Mouse (Mus musculus) common myeloid progenitor, adult 5-6 weeks (primary cell): ENCODE data around the gene Gsto2. TPM values are rescaled to one million over a fixed set of nuclear protein-coding genes. Genes with fewer than 3 reads are reported as not detected.

Experiments
- ATAC-seq: replicated peaks from 2 replicates; pipeline ENCODE4 v1.8.0; 2016; ENCODE audit warnings: low read depth, mild to moderate bottlenecking, moderate TSS enrichment, inconsistent platforms; ENCODE audit not compliant: poor library complexity, severe bottlenecking
- total RNA-seq: library from RNA; stranded (forward); fragments of 200-1000, 187-1606 nt; gene quantifications from 2 replicates; pipeline ENCODE4 v1.2.3, GENCODE M21; 2017

Gene Gsto2
- total RNA-seq, 1 experiment from 2014 or later = not detected

GRCm38 (mm10) chr19:47886617-47887016 is 21.3 kb downstream of the Gsto2 start:
- ATAC-seq = no peak

GRCm38 (mm10) chr19:47887417-47887816 is 22.1 kb downstream of the Gsto2 start:
- peak; percentile 79 for ATAC-seq

DNA sequence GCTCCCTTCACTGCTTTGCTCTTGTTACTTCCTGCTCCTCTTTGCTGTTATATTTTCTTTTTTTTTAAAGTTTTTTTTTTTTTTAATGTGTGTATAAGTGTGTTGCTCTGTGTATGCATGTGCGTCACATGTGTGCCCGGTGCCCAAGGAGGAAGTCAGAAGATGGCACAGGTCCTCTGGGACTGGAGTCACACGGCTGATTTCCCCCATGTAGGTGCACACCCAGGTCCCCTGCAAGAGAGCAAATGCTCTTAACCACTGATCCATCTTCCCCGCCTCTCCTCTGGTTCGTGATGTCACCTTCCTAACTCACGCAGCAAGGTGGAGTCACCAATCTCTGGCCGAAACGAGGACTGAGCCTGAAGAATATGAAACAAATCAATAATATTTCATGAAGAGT is 22.7 kb downstream of the Gsto2 start:
- ATAC-seq = no peak

DNA sequence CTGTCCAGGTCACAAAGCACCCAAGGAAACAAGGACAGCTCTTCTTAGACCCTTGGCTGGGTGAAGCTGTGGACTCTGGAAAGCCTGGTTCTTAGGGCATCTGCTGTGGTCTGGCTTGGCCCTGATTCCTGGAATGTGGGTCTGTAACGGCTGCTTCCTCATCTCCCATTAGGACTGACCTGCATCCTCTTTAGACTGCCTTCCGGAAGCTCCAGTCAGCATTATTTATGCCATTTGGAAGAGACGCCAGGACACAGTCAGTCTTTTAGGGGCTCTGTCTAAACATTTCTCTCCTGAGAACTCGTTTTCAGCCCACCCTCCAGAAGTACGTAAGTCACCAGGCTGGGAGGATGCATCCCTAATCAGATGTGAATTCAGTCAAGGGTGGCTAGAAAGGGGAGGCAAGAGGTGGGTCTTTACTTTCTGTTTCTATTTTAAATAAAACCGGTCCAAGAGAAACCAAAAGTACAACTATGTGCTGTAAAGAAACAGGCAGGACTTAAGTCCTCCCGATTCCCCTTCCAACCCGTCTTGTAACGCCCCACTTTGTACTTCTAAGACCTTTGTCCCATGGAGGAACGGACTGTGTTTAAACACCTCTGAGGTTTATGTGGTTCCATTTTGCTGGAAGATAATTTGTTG is 25.3 kb downstream of the Gsto2 start:
- peak; percentile 18; the same call in 1 of the 2 replicates for ATAC-seq

DNA sequence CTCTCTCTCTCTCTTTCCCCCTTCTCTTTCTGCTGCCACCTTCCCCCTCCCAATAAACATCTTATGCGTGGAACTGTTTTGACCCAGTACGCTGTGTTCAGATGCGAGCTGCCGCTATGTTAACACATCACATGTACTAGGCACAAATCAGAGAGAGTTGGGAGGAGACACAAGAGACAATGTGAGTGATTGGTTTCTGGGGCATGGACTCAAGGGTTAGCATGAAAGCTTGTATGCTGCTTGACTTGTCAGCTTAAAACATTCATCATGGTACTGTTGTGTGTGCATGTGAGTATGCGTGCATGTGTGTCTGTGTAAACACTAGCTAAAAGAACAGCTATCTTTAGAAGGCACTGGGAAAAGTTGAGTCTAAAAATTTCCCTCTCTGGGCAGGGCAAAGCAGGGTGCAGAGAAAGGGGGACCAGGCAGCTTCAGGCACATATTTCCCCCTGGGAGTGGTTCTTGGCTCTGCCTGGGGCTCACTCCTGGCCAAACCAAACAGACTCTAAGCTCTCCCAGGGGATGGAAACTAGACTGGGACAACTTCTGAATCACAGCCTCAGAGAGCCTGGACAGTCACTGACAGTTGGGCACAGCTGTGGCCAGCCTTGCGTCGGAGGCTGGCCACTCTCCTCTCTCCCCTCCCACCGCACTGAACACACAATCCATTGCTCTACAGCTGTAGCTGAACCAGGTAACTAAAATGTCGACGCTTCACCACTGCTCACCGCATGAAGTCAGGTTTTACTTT is 26.4 kb downstream of the Gsto2 start:
- no peak for ATAC-seq

- ATAC-seq = no peak
These were observed 27.8 kb downstream of the Gsto2 start for GRCm38 (mm10) chr19:47893092-47893491.

DNA sequence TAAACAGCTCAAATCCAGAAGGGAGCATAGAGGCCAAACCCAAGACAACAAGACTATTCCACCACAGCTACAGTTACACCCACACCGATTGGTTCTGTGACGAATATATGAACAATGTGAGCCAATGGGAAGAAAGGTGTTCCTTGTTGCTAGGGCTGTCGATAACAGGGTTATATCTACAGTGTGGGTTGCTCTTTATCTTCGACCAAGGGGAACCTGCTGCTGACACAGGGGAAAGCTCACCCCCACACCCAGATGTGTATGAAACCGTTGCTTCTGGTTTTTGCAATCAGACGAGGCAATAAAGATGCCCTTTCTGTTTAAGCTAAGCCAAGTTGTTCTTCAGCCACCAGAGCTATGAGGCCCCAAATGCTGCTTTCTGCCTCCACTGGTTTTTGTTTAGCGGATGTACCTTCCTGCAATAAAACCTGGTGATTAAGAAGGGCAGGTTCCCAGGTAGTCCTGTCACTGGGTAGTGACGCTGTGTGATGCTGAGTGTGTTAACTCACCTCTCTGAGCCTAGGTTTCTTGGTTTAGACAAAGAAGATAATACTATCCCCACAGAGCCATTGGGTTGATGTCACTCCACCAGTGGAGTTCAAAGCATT is 33.2 kb downstream of the Gsto2 start:
- ATAC-seq = peak; percentile 77

GRCm38 (mm10) chr19:47900012-47900411 is 34.7 kb downstream of the Gsto2 start:
- peak; percentile 49 for ATAC-seq

- ATAC-seq = no peak
These were observed 35.2 kb downstream of the Gsto2 start for GRCm38 (mm10) chr19:47900558-47900957.

GRCm38 (mm10) chr19:47902316-47903201 is 37.2 kb downstream of the Gsto2 start:
- ATAC-seq = 0 out of 2 replicates have a peak, but pooled peaks have one; percentile 12

- ATAC-seq = no peak
These were observed 38.3 kb downstream of the Gsto2 start for GRCm38 (mm10) chr19:47903679-47904078.

- ATAC-seq = peak; percentile 64
These were observed 39.7 kb downstream of the Gsto2 start for GRCm38 (mm10) chr19:47905081-47905480.

DNA sequence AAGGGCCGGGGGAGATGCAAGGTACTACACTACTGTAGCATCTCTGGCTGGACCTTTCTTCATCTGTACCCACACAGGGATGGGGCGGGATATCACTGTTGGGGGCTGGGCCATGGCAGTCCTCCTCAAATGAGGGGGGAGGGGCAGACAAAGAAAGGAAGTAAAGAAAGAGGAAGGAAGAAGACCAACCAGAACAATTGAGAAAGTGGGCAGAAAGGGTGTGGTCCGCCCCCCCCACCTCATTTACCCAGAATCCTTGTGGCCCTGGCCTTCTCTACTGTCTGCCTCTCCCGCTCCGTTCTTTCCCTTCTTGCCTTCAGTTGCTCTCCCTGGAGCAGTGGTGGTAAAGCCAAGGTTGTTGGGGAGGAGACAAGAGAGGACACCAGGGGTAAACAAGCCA is 40.3 kb downstream of the Gsto2 start:
- ATAC-seq = peak; percentile 19

GRCm38 (mm10) chr19:47907596-47907995 is 42.3 kb downstream of the Gsto2 start:
- ATAC-seq = no peak

GRCm38 (mm10) chr19:47908961-47909371 is 43.6 kb downstream of the Gsto2 start:
- ATAC-seq = no peak

DNA sequence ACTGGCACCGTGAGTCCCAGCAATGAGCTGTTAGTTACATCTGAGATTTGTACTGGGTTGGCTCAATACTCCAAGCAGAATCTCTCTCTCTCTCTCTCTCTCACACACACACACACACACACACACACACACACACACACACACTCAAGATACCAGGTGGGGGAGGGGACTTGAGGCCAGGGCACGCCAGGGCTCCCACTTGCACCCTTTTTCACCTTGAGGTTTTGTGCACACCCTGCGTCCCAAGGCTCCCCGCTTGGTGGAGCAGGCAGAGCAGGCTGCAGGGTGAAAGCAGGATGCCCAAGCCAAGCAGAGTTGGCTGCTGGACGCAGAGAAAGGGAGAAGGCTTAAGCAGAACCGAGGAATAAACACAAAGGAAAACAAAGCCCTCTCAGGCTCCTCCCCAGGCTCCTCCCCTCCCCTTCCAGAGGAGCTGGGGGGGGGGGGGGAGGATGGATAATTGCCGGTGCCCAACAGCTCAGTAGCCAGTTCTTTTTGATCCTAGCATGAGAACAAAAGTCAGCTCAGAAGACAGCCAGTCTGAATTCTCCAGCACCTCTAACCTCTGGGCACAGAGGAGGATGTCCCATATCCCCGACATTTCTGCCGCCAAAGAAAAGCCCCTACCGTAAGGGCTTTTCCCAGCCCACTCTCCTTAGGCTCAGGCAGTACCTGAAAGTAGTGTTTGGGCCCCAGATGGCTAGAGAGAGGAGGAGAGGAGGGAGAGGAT is 44.2 kb downstream of the Gsto2 start:
- ATAC-seq = no peak

DNA sequence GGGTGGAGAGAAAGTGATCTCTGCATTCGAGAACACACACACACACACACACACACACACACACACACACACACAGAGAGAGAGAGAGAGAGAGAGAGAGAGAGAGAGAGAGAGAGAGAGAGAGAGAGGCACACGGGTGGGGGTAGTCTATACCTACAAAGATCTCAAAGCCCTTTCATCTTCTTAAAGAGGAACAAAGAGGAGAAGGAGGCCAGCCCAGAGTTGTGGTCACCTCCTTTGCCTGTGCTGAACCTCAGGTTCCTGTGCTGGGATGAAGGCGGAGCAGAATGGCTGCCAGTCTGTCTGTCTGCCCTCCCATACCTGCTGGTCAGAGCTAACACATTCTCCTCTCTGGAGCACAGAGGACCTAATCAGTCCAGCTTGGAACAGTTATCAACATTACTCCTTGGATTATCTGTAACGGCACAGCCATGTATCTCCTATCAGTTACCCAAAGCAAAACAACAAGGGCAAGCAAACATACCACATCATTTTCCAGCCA is 44.8 kb downstream of the Gsto2 start:
- peak; percentile 71 for ATAC-seq

- ATAC-seq = no peak
These were observed 45.4 kb downstream of the Gsto2 start for GRCm38 (mm10) chr19:47910751-47911150.

DNA sequence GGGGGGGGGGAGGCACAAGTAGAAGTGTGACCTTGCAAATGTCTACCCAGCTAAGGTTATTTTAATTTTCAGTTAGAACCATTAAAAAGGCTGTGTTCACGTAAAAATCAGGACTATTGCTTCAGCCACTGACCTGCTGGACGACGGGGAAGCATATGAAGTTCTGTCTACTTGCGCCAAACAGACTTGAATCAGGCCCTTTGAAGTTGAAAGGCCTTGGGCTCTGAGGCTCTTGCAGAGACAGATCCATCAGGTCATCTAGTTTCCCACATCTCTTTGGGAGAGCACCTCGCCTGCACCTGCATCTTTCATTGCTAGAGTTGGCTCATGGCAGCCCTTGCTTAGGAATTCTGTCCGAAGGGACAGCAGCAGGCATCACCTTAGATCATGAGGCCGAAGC is 48.0 kb downstream of the Gsto2 start:
- no peak for ATAC-seq
